Mouse (Mus musculus): ENCODE measurements around the gene Atp5b.

GRCm38 (mm10) chr10:128089842-128090241, 6.8 kb downstream of the Atp5b start:
- TF ChIP-seq POLR2A (IDR thresholded peaks at IDR 0.05; ENCODE audit: insufficient read depth, low read depth, low read length) (no peak; the same call in 1 of the 2 replicates), CTCF (IDR thresholded peaks at IDR 0.05) (no peak), EP300 (IDR thresholded peaks at IDR 0.05; ENCODE audit: insufficient read depth, low read depth, low read length) (no peak)
